Mouse (Mus musculus) layer of hippocampus, adult 11-12 months (tissue): ENCODE measurements around the gene B3galt6.

Source experiments
- DNase-seq: peaks from one replicate; pipeline ENCODE4 v3.0.0; 2022; ENCODE audit warnings: low spot score

The B3galt6 gene

DNA sequence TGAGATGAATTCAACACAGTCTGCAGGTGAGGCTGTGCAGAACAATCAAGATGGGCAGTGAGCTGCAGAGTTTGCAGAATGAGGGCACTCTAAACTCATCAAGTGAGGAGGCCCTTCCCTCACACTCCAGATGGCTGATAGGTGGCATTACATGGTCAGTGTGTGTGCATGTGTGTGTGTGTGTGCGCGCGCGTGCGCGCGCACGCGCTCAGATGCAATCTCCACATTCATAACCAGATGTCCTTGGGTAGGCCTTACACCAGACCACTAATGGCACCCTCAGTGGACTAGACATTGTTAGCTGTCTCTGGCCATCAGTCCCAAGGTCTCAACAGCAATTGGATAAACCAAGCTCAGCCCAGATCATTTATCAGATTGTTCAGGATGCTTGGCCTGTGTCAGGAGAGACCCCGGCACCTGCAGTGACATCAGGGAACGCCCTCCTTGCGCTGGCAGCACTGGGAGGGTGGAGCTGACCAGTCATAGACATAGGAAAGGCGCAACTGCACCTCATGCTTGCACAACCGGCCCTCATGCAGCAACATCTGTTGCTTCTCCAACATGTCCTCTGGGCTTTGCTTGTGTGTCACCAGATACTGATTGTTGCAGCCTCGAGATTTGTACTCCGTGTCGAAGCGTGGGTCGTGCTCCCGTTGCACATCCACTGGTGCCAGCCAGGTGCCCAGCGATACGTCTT is 1.1 kb downstream of the B3galt6 start:
- no peak for DNase-seq

DNA sequence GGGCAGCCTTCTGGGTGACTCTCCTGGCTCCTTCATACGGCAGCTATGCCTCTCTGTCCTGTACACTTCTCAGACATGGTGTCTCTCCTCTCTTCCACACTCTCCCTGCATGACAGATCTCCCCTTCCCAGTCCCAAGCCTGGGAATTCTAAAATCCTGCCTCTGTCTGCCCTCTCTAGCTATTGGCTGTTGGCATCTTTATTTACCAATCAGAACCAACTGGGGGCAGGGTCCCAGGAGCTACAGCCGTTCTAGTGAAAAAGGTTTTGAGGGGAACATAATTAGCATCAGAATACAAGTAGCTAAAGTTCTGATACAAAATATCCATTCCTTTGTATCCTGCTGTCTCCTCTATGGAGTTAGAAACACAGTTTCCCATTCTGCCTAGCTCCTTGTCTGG is 8.7 kb downstream of the B3galt6 start:
- DNase-seq, result no peak

DNA sequence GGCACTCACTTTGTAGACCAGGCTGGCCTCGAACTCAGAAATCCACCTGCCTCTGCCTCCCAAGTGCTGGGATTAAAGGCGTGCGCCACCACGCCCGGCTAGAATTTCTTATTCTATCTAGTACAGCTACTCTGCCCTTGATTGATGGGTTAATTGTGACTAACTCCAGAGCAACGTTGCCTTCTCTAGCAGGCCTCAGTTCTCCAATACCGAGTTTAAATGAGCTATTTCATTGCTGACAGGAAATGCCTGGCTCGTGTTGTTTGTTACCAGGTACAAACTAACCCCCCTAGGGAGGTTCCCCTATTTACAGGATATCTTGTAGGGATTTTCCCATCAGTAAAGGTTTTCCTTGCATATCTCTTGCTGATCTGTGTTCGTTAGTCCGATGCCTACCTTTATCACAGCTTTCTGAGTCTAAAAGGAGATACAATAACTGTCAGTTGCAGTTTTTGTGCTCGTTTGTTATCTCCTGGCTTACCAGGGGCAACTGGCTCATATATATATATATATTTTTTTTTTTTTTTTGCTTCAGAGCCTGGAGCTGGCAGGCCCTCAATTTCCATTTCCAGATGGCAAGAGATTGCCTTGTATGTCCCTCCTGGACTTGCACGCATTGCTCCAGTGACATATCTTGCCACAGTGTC is 10.9 kb downstream of the B3galt6 start:
- DNase-seq, result no peak

DNA sequence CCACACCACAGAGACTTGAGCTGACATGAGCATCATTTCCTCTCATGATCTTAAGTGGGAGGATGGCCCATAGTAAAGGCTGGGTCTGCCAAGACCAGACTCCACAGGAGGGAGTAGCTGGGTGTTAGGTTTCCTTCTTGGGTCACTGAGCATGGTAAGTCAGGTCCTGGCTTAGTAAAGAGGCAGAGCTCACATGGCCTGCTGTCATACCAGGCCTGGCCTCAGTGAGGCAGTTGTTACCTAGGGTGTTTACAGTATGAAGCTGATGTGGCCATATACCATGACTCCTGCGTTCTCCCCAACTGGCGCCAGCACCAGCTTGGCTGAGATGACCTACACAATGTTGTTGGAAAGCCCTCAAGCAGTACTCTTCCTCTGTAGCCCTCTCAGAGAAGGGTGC is 19.2 kb downstream of the B3galt6 start:
- no peak for DNase-seq

DNA sequence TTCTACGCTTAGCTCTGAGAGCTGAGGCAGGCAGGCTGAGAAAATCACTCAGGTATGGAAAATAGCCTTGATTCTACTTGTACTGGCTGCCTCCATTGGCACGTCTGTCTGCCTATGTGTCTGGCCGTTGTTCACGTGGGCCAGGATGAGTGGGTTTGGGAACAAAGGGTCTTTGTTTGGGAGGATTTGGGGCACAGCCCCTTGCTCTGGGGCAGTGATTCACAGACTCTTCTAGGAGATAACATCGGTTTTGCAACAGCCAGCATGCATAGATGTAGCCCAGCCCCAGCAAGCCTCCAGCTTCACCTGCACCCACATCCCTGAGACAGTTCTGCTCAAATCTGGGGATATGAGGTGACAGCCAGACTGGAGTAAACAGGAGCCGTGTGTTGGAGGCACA is 19.8 kb downstream of the B3galt6 start:
- no peak for DNase-seq

- DNase-seq, result no peak
Observed at GRCm38 (mm10) chr4:155970286-155970685, 22.2 kb downstream of the B3galt6 start.

- DNase-seq, result no peak
Observed at GRCm38 (mm10) chr4:155969043-155969653, 23.3 kb downstream of the B3galt6 start.

DNA sequence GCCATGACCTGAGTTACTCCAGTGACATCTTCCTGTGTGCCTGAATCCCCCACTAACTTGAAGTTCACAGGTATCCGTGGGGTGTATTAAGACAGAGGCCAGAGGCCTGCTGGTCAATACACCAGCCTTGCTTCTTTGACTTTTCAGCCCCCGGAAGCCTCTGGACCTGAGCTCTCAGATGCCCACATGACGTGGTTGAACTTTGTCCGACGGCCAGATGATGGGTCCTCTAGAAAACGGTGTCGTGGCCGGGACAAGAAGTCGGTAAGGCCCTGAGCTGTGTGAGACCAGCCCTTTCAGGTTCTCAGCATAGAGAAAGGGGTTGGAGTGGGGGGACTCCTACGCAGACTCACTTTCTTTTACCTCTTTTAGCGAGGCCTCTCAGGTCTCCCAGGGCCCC is 28.1 kb downstream of the B3galt6 start:
- DNase-seq, result no peak

DNA sequence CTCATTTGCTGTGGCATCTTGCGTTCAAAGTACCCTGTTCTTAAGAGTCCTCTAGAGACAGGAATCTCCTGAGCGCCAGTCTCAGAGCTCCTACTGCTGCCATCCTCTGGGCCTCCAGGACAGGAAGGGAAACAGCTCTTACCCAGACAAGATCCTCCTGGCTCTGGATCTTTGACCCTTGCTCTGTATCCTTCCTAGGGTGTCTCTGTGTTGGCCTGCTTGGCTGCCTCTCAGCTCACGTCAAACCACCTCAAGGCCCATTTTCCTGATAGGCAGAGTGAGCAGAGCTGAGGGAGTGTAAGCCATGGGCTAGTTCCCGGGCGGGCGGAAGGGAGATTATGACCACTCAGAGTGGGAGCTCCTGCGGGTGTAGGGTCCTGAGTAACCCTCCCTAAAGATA is 29.3 kb downstream of the B3galt6 start:
- DNase-seq, result no peak

GRCm38 (mm10) chr4:155962167-155962971 is 30.1 kb downstream of the B3galt6 start, which contains the start of gene C1qtnf12:
C1qtnf12 (plus strand) TSS chr4:155962318.
- no peak for DNase-seq

GRCm38 (mm10) chr4:155959275-155959674 is 33.2 kb downstream of the B3galt6 start:
- DNase-seq, result peak; percentile 78

DNA sequence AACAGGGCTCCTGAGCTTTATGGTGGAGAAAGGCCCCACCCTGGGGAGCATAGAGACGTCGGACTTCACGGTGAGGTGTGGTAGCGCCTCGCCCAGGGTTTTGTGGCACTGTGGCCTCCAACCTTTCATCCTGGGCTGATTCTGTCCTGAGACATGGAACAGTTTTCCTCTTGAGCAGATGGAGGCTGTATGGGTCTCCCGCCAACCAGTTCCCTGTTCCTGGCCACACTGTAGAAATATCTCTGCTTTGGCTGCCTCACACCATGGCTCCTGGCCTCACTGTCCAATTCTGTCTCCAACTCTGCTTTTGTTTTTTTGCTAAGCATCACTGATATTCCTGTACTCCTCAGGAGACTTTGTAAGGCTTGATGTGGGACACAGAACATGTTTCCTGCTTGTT is 37.0 kb downstream of the B3galt6 start:
- no peak for DNase-seq

DNA sequence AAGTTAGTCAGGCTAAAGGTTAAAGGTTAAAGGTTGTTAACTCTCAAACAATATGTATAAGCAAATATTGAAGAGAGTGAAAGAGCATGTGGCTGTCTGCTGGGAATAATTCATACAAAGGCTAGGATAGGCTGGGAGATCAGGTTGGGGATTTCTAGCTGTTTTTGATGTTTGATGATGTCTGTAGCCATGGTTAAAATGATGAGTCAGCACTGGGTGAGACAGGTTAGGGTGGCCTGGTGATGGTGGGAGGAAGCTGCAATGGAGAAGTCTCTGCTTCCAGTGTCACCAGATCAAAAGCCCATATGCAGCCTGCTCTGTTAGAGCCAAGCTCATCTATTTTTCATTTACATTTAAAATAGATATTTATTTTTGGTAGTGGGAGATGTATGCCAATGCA is 45.4 kb downstream of the B3galt6 start:
- DNase-seq, result no peak

GRCm38 (mm10) chr4:155944271-155944670 is 48.2 kb downstream of the B3galt6 start:
- DNase-seq, result no peak

GRCm38 (mm10) chr4:155943534-155944249 is 48.8 kb downstream of the B3galt6 start, which contains the start of gene Ube2j2:
Ube2j2 (plus strand) TSS chr4:155943831.
- DNase-seq, result peak; percentile 95

DNA sequence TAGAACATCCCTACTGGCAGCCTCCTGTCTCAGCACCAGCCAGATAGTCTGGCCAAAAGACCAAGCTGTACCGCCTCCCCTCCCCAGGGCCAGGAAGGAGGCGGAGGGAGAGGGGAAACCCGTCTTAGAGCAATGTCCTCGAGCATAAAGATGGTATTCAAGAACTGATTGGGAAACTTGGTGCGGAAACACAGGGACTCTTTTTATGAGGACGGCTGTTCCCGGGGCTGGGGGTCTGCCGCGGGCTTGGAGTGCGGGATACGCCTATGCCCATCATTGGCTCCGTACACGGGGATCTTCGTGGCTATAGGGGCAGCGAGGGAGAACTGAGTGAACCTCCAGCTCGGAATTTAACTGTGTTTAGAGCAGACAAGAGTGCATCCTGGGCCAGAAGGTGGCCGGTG is 49.4 kb downstream of the B3galt6 start:
- peak; percentile 41 for DNase-seq
